Mouse (Mus musculus) intestine, embryonic 14.5 days (tissue): Measurements from ENCODE around the gene Ehd2. TPM values are rescaled to one million over a fixed set of nuclear protein-coding genes. Genes with fewer than 3 reads are reported as not detected.

Experiments
- polyA plus RNA-seq: library from polyadenylated mRNA; unstranded; fragments of >200 nt; fragmentation: Nextera tagmentation; extraction: Ambion mirVana; gene quantifications from 2 replicates; pipeline ENCODE4 v1.2.1, GENCODE M21; 2014

The Ehd2 gene
- polyA plus RNA-seq, 1 experiment from 2014 or later = 38.6 TPM

Other genes starting within 250 kb of the Ehd2 start
- gene Obox5, start 217.4 kb downstream of the Ehd2 start, polyA plus RNA-seq = not detected in 2 replicates
- gene Obox6, start 127.9 kb downstream of the Ehd2 start, polyA plus RNA-seq = not detected in 2 replicates
- gene Crx, start 87.6 kb downstream of the Ehd2 start, polyA plus RNA-seq = not detected in 2 replicates
- gene Crxos, start 85.0 kb downstream of the Ehd2 start, polyA plus RNA-seq = not detected in 2 replicates
- gene Selenow, start 45.2 kb downstream of the Ehd2 start, polyA plus RNA-seq = 802 and 852 TPM in 2 replicates
- 182 and 190 TPM in 2 replicates for gene Nop53, start 21.5 kb downstream of the Ehd2 start, polyA plus RNA-seq
- gene Bicra, start 80.4 kb upstream of the Ehd2 start, polyA plus RNA-seq = 6.8 and 7.4 TPM in 2 replicates
- 0.04 TPM in 2 replicates for gene Zfp541, start 94.2 kb upstream of the Ehd2 start, polyA plus RNA-seq
- 206 and 208 TPM in 2 replicates for gene Napa, start 130.9 kb upstream of the Ehd2 start, polyA plus RNA-seq
- gene Kptn, start 152.3 kb upstream of the Ehd2 start, polyA plus RNA-seq = 28.1 and 32.7 TPM in 2 replicates
- 0.23 and 0.38 TPM in 2 replicates for gene Slc8a2, start 162.3 kb upstream of the Ehd2 start, polyA plus RNA-seq
- gene Meis3, start 207.5 kb upstream of the Ehd2 start, polyA plus RNA-seq = 47.0 and 48.6 TPM in 2 replicates